ENCODE assay signal across 9 mouse cellular contexts in the genomic region with DNA sequence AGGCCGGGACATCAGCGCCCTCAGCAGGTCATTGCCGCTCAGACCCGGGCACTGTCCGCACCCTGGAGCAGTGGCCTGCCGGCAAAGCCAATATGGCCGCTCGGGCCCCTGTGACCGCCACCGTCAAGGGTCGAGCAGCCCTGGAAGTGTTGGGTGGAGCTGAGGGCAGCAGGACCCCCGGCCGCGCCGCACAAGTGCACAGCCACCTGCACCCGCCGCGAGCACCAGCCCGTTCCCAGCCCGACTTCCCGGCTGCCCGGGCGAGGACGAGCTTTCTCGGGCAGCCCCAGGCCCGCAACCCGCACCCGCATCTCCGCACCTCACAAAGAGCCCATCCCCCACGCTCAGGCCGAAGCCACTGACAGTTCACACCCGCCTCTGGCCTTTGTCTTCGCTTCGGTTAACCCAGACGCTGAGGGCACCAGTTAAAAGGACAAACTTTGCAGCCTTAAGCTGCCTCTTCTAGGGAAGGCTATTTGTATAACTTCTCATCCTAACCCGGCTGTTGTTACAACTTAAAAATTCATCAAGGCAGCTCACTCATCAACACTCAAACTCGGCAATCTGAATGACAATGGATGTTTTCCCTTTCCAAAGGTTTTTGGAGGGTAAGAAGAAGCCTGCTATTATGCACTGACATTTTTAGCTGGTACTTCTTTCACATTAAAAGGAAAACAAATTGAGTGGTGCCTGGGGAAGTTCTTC. TPM values are rescaled to one million over a fixed set of nuclear protein-coding genes. Genes with fewer than 3 reads are reported as not detected.
DNase-seq lines count a peak whose midpoint lies in the region; ATAC-seq lines count a peak whose summit lies in the region.
"Had no signal": no experiment of that assay in that cellular context is flagged by ENCODE, and none has a peak within 500 bp of the region (broad histone marks: within the 10 kb centered on the region; RNA-seq: fewer than 3 reads in every experiment).

No protein-coding gene starts in this region.

- DNase-seq in heart, adult 11 months: peak; percentile 96
- DNase-seq in heart, postnatal 25 days (ENCODE audit: low spot score): no peak
- peak; percentile 36 to 42 for DNase-seq in adrenal gland, adult 18-20 months (ENCODE audit: low spot score in 2 of 2)
- DNase-seq in embryonic facial prominence, embryonic 11.5 days (ENCODE audit: low spot score): peak; percentile 42
- DNase-seq in heart, postnatal 10 days: peak; percentile 44 to 60
- DNase-seq in left cerebral cortex, postnatal 25 days (ENCODE audit: low spot score in 2 of 2): peak; percentile 17 to 22
- DNase-seq in mesoderm, embryonic 11.5 days (ENCODE audit: low read depth, low spot score): peak; percentile 48
- DNase-seq in thymus, postnatal 25 days: peak; percentile 16

- intact Hi-C loops in heart, postnatal 25 days (cut with DNase I): no loop called here
- intact Hi-C loops in heart, postnatal 10 days (cut with DNase I): loop anchor here (5.0 kb wide), 1 partner anchor 55 kb away; a partner anchor contains a TSS
- intact Hi-C loops in left cerebral cortex, postnatal 25 days (cut with DNase I): no loop called here

- H3K9ac ChIP-seq in embryonic facial prominence, embryonic 11.5 days (replicated peaks; ENCODE audit: low read length): peak overlapping the region; percentile 61

- no peaks in the 10 kb centered on the region for H3K9me3 ChIP-seq in embryonic facial prominence, embryonic 11.5 days (replicated peaks; ENCODE audit: control insufficient read depth, low read length)

- H3K27me3 ChIP-seq in embryonic facial prominence, embryonic 11.5 days (ENCODE audit: control insufficient read depth, insufficient read depth, low read length): no peaks in the 10 kb centered on the region
- H3K27me3 ChIP-seq: CH12.LX had no signal

- H3K4me3 ChIP-seq in embryonic facial prominence, embryonic 11.5 days (ENCODE audit: low read depth, low read length): peak overlapping the region; percentile 38

- peak overlapping the region; percentile 71 for H3K4me2 ChIP-seq in embryonic facial prominence, embryonic 11.5 days (ENCODE audit: low read depth, low read length)

- no peaks in the 10 kb centered on the region for H3K36me3 ChIP-seq in embryonic facial prominence, embryonic 11.5 days (replicated peaks; ENCODE audit: control insufficient read depth, insufficient read depth, low read depth, low read length)

- WGBS in embryonic facial prominence, embryonic 11.5 days: 2% methylated on average over 35 of the region's 37 CpGs

- no peak overlapping the region for H3K27ac ChIP-seq in embryonic facial prominence, embryonic 11.5 days (replicated peaks; ENCODE audit: low read depth, low read length)

- H3K4me1 ChIP-seq in embryonic facial prominence, embryonic 11.5 days (ENCODE audit: control insufficient read depth, insufficient read depth, low read length): no peaks in the 10 kb centered on the region; the same call in 1 of the 2 replicates

- peak; percentile 51; the same call in 1 of the 2 replicates for ATAC-seq in embryonic facial prominence, embryonic 11.5 days (replicated peaks; ENCODE audit: insufficient number of reproducible peaks, low FRiP score, low TSS enrichment, low read depth)

RNA-seq across cellular contexts. Expression of a gene that starts 4.5 kb away (rescaled TPM):
- 10 to 100 TPM; 35.5 to 44.8 TPM for total RNA-seq in heart, postnatal 25 days (2021)
- total RNA-seq in adrenal gland, adult 18-20 months (2021): 10 to 100 TPM; 75.6 to 81.0 TPM
- 62.2 and 67.0 TPM in 2 replicates for polyA plus RNA-seq in embryonic facial prominence, embryonic 11.5 days (2014; fragmentation: Nextera tagmentation; extraction: Ambion mirVana)
- total RNA-seq in heart, postnatal 10 days (2021): 10 to 100 TPM; 36.6 to 42.3 TPM
- 100 to 1,000 TPM; 116 to 119 TPM for total RNA-seq in left cerebral cortex, postnatal 25 days (2021)

RNA-seq across cellular contexts. Expression of a gene that starts 55.9 kb away (rescaled TPM):
- total RNA-seq in heart, postnatal 25 days (2021): 100 to 1,000 TPM; 564 to 583 TPM
- 100 to 1,000 TPM; 726 to 763 TPM for total RNA-seq in adrenal gland, adult 18-20 months (2021)
- 469 and 514 TPM in 2 replicates for polyA plus RNA-seq in embryonic facial prominence, embryonic 11.5 days (2014; fragmentation: Nextera tagmentation; extraction: Ambion mirVana)
- 100 to 1,000 TPM; 793 to 803 TPM for total RNA-seq in heart, postnatal 10 days (2021)
- total RNA-seq in left cerebral cortex, postnatal 25 days (2021): 100 to 1,000 TPM; 381 to 393 TPM

RNA-seq across cellular contexts. Expression of a gene that starts 56.2 kb away (rescaled TPM):
- total RNA-seq in heart, postnatal 25 days (2021): 10 to 100 TPM; 36.1 to 37.2 TPM
- 10 to 100 TPM; 29.2 to 34.6 TPM for total RNA-seq in adrenal gland, adult 18-20 months (2021)
- 10.7 and 13.0 TPM in 2 replicates for polyA plus RNA-seq in embryonic facial prominence, embryonic 11.5 days (2014; fragmentation: Nextera tagmentation; extraction: Ambion mirVana)
- 10 to 100 TPM; 28.2 to 29.6 TPM for total RNA-seq in heart, postnatal 10 days (2021)
- 100 to 1,000 TPM in 1 of 2 experiments, 10 to 100 TPM in 1; 97.8 to 112 TPM for total RNA-seq in left cerebral cortex, postnatal 25 days (2021)
